ENCODE assay signal across 8 mouse cellular contexts in the genomic region with DNA sequence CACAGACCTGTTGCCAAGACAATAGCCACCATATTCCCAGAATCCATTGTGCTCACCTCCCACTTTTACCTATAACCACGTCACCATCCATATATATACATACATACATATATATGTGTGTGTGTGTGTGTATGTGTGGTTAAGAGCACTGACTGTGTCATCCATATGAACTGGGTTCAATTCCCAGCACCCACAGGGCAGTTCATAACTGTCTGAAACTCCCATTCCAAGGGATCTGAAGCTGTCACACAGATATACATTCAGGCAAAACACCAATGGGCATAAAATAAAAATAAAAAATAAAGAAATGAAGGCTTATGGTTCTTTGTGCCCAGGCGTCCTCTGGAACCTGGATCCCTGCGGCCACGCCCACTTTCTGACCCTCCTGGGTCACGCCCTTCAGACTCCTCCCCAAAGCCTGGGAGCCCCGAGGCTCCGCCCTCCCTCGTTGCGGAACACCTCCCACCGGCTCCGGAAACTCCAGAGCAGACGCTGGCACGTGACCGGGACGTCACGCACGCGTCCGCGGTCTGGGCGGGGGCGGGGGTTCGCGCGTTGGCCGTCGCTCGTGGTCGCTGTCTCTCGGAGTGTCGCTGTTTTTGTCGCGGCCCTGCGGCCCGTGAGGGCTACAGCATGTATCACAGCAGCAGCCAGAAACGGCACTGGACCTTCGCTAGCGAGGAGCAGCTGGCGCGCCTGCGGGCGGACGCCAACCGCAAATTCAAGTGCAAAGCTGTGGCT. TPM values are rescaled to one million over a fixed set of nuclear protein-coding genes. Genes with fewer than 3 reads are reported as not detected.
DNase-seq lines count a peak whose midpoint lies in the region; ATAC-seq and TF ChIP-seq lines count a peak whose summit lies in the region.

A gene (plus strand): TSS at position 506 of the 741 bp plus-strand sequence.

- H3K9me3 ChIP-seq in megakaryocyte, embryonic 14.5 days: no peaks in the 10 kb centered on the region

- H3K27ac ChIP-seq in cortical plate, adult 2 months (ENCODE audit: insufficient read depth, low read length): peak within 1 kb of the TSS; percentile 88

- ATAC-seq in activated CD4-positive, CD25-positive, alpha-beta regulatory T cell, adult 4 months: peak; percentile 91

- H3K36me3 ChIP-seq in megakaryocyte, embryonic 14.5 days (replicated peaks; ENCODE audit: low read length): peaks cover 34% of the 10 kb centered on the region

- H3K4me3 ChIP-seq in cortical plate, adult 2 months (ENCODE audit: insufficient read depth, low read length): peak within 1 kb of the TSS; percentile 99
- peak within 1 kb of the TSS; percentile 92 for H3K4me3 ChIP-seq in megakaryocyte, embryonic 14.5 days (replicated peaks)

- 0 out of 2 replicates have a peak, but pooled peaks cover 2% of the 10 kb centered on the region for H3K4me1 ChIP-seq in cortical plate, adult 2 months (ENCODE audit: control insufficient read depth, insufficient read depth, low read length)
- H3K4me1 ChIP-seq in megakaryocyte, embryonic 14.5 days: peaks cover 19% of the 10 kb centered on the region

- peak; percentile 70 for TF ChIP-seq POLR2A in cortical plate, adult 2 months (IDR thresholded peaks at IDR 0.05; ENCODE audit: extremely low read depth, insufficient read depth, low read length)

- TF ChIP-seq CTCF in cortical plate, adult 2 months (IDR thresholded peaks at IDR 0.05; ENCODE audit: extremely low read depth, insufficient read depth, low read length): no peak

- DNase-seq in gastrocnemius, adult 8-10 months (ENCODE audit: low spot score in 2 of 2): peak; percentile 89 to 90
- peak; percentile 42 for DNase-seq in hindlimb bud, embryonic 11.5 days (ENCODE audit: extremely low spot score, low read depth, low spot score)
- peak; percentile 82 to 94 for DNase-seq in left cerebral cortex, adult 8-10 months (ENCODE audit: low spot score in 2 of 2)
- DNase-seq in right cerebral cortex, postnatal 10 days (ENCODE audit: low spot score in 2 of 2): peak; percentile 96
- DNase-seq in urinary bladder, postnatal 25 days (ENCODE audit: low spot score): peak; percentile 89

- no peaks in the 10 kb centered on the region for H3K27me3 ChIP-seq in megakaryocyte, embryonic 14.5 days (replicated peaks)

RNA-seq across cellular contexts. Expression of the gene that starts here (rescaled TPM):
- 100 to 1,000 TPM; 111 to 138 TPM for polyA plus RNA-seq in activated CD4-positive, CD25-positive, alpha-beta regulatory T cell, adult 4 months (2017; shearing (Covaris generic))
- 54.8 and 55.7 TPM in 2 replicates for polyA plus RNA-seq in cortical plate, adult 2 months (2012; rRNA removed)
- total RNA-seq in gastrocnemius, adult 8-10 months (2022): 10 to 100 TPM; 14.7 to 24.5 (median 19.5) TPM
- 10 to 100 TPM; 45.6 to 62.4 (median 51.3) TPM for total RNA-seq in left cerebral cortex, adult 8-10 months (2022)
- polyA plus RNA-seq in megakaryocyte, embryonic 14.5 days (2012; ENCODE audit: insufficient read depth, low replicate concordance): 8.3 and 15.5 TPM in 2 replicates

Comparison
In these comparisons a context has a peak if more than half of its experiments do, and no peak if none do; other contexts are left out.
1. Peak in every context shown above with its lines: DNase-seq, ATAC-seq, H3K4me3 ChIP-seq and H3K27ac ChIP-seq.
2. DNase-seq: peak in every context shown above with its lines; median percentile 96 in right cerebral cortex, postnatal 10 days; 90 in gastrocnemius, adult 8-10 months; 89 in urinary bladder, postnatal 25 days; 88 in left cerebral cortex, adult 8-10 months; 42 in hindlimb bud, embryonic 11.5 days.